ENCODE assay signal across 17 mouse cellular contexts in genomic region chr10:37792878-37793277, GRCm38 (mm10).
DNase-seq lines count a peak whose midpoint lies in the region; ATAC-seq and TF ChIP-seq lines count a peak whose summit lies in the region.
"Had no signal": no experiment of that assay in that cellular context is flagged by ENCODE, and none has a peak within 500 bp of the region (broad histone marks: within the 10 kb centered on the region; RNA-seq: fewer than 3 reads in every experiment).

No protein-coding gene starts in this region.

- no peaks in the 10 kb centered on the region for H3K79me2 ChIP-seq in MEL (ENCODE audit: control insufficient read depth, insufficient read depth, low read length, poor library complexity)

- H3K4me2 ChIP-seq in forebrain, postnatal 0 days (ENCODE audit: low read depth), result no peak overlapping the region
- H3K4me2 ChIP-seq in forebrain, embryonic 13.5 days, result no peak overlapping the region
- no peak overlapping the region for H3K4me2 ChIP-seq in lung, embryonic 14.5 days
- no peak overlapping the region for H3K4me2 ChIP-seq in hindbrain, embryonic 16.5 days (ENCODE audit: low read length)
- H3K4me2 ChIP-seq: hindbrain, embryonic 13.5 days; limb, embryonic 12.5 days; lung, embryonic 15.5 days; midbrain, embryonic 12.5 days had no signal

- no peaks in the 10 kb centered on the region for H3K4me1 ChIP-seq in forebrain, postnatal 0 days (ENCODE audit: insufficient read depth)
- no peaks in the 10 kb centered on the region for H3K4me1 ChIP-seq in forebrain, embryonic 13.5 days
- no peaks in the 10 kb centered on the region for H3K4me1 ChIP-seq in lung, embryonic 14.5 days (ENCODE audit: insufficient read depth)
- no peaks in the 10 kb centered on the region for H3K4me1 ChIP-seq in MEL (ENCODE audit: control insufficient read depth in 1 of 2, insufficient read depth in 2 of 2, low read length in 2 of 2)
- H3K4me1 ChIP-seq in hindbrain, embryonic 16.5 days (ENCODE audit: control insufficient read depth, insufficient read depth, low read depth, low read length), result no peaks in the 10 kb centered on the region
- H3K4me1 ChIP-seq: embryonic facial prominence, embryonic 10.5 days; hindbrain, embryonic 13.5 days; lung, embryonic 15.5 days; midbrain, embryonic 12.5 days had no signal

- no peak for ATAC-seq in forebrain, postnatal 0 days
- no peak for ATAC-seq in forebrain, embryonic 13.5 days
- no peak for ATAC-seq in lung, embryonic 14.5 days (ENCODE audit: insufficient read depth)
- no peak for ATAC-seq in hindbrain, embryonic 16.5 days

- 87% methylated on average over 3 of the region's 3 CpGs for WGBS in forebrain, postnatal 0 days
- 80% methylated on average over 3 of the region's 3 CpGs for WGBS in forebrain, embryonic 13.5 days
- 68% methylated on average over 3 of the region's 3 CpGs for WGBS in lung, embryonic 14.5 days
- 89% methylated on average over 3 of the region's 3 CpGs for WGBS in hindbrain, embryonic 16.5 days

- peak; percentile 7; the same call in 1 of the 2 replicates for TF ChIP-seq CTCF in forebrain, postnatal 0 days (IDR thresholded peaks at IDR 0.05; ENCODE audit: low read depth)
- TF ChIP-seq CTCF in lung, embryonic 14.5 days (IDR thresholded peaks at IDR 0.05; ENCODE audit: low read depth), result peak; percentile 25; the same call in 1 of the 2 replicates
- TF ChIP-seq CTCF in MEL (IDR thresholded peaks at IDR 0.05 in 2 of 3, conservative IDR thresholded peaks at IDR 0.05 in 1 of 3; ENCODE audit: control insufficient read depth in 1 of 3, insufficient read depth in 1 of 3, low read depth in 2 of 3, low read length in 3 of 3, poor library complexity in 1 of 3, severe bottlenecking in 1 of 3), result peak in 1 of 3 experiments; percentile 13; a peak in 2 of 6 replicates

- TF ChIP-seq EP300 in MEL (IDR thresholded peaks at IDR 0.05; ENCODE audit: low read depth in 1 of 2, low read length in 2 of 2), result no peak

- H3K36me3 ChIP-seq in forebrain, postnatal 0 days (ENCODE audit: insufficient read depth), result no peaks in the 10 kb centered on the region
- H3K36me3 ChIP-seq in forebrain, embryonic 13.5 days (ENCODE audit: poor library complexity, severe bottlenecking), result no peaks in the 10 kb centered on the region
- no peaks in the 10 kb centered on the region for H3K36me3 ChIP-seq in lung, embryonic 14.5 days (ENCODE audit: insufficient read depth)
- no peaks in the 10 kb centered on the region for H3K36me3 ChIP-seq in MEL (ENCODE audit: control insufficient read depth in 1 of 2, insufficient read depth in 2 of 2, low read length in 2 of 2)
- no peaks in the 10 kb centered on the region for H3K36me3 ChIP-seq in splenic B cell, adult 2 months (ENCODE audit: control insufficient read depth, insufficient read depth, low read length, poor library complexity, severe bottlenecking)
- H3K36me3 ChIP-seq in hindbrain, embryonic 16.5 days (ENCODE audit: control insufficient read depth, insufficient read depth, low read length), result no peaks in the 10 kb centered on the region
- H3K36me3 ChIP-seq: embryonic facial prominence, embryonic 10.5 days; hindbrain, embryonic 13.5 days; limb, embryonic 12.5 days; lung, embryonic 15.5 days; midbrain, embryonic 12.5 days had no signal

- no peak; the same call in none of the 2 replicates for TF ChIP-seq RAD21 in MEL (IDR thresholded peaks at IDR 0.05; ENCODE audit: low read depth, low read length)

- H3K4me3 ChIP-seq in forebrain, postnatal 0 days (ENCODE audit: low read depth, low read length), result no peak overlapping the region
- H3K4me3 ChIP-seq in forebrain, embryonic 13.5 days, result no peak overlapping the region
- H3K4me3 ChIP-seq in lung, embryonic 14.5 days (ENCODE audit: low read depth, low read length), result no peak overlapping the region
- no peak overlapping the region for H3K4me3 ChIP-seq in MEL (ENCODE audit: control insufficient read depth in 1 of 2, insufficient read depth in 1 of 2, low read depth in 2 of 2, low read length in 2 of 2)
- H3K4me3 ChIP-seq in hindbrain, embryonic 16.5 days (ENCODE audit: low read length), result no peak overlapping the region
- H3K4me3 ChIP-seq: embryonic facial prominence, embryonic 10.5 days; hindbrain, embryonic 13.5 days; limb, embryonic 12.5 days; lung, embryonic 15.5 days; midbrain, embryonic 12.5 days had no signal

- no peaks in the 10 kb centered on the region for H3K9me3 ChIP-seq in forebrain, postnatal 0 days (ENCODE audit: low read length)
- H3K9me3 ChIP-seq in forebrain, embryonic 13.5 days (replicated peaks), result no peaks in the 10 kb centered on the region
- no peaks in the 10 kb centered on the region for H3K9me3 ChIP-seq in lung, embryonic 14.5 days (ENCODE audit: low read depth, low read length)
- no peaks in the 10 kb centered on the region for H3K9me3 ChIP-seq in MEL (replicated peaks; ENCODE audit: insufficient read depth, low read length)
- no peaks in the 10 kb centered on the region for H3K9me3 ChIP-seq in hindbrain, embryonic 16.5 days (ENCODE audit: control insufficient read depth, low read length)
- H3K9me3 ChIP-seq: embryonic facial prominence, embryonic 10.5 days; hindbrain, embryonic 13.5 days; limb, embryonic 12.5 days; lung, embryonic 15.5 days; midbrain, embryonic 12.5 days had no signal

- H3K27me3 ChIP-seq in forebrain, postnatal 0 days (ENCODE audit: insufficient read depth, low read length), result no peaks in the 10 kb centered on the region
- H3K27me3 ChIP-seq in forebrain, embryonic 13.5 days, result no peaks in the 10 kb centered on the region
- H3K27me3 ChIP-seq in lung, embryonic 14.5 days (ENCODE audit: insufficient read depth, low read length), result no peaks in the 10 kb centered on the region
- H3K27me3 ChIP-seq in MEL (ENCODE audit: control insufficient read depth in 1 of 2, insufficient read depth in 2 of 2, low read length in 2 of 2), result no peaks in the 10 kb centered on the region
- H3K27me3 ChIP-seq in splenic B cell, adult 2 months (ENCODE audit: control insufficient read depth, insufficient read depth, low read length, poor library complexity, severe bottlenecking), result no peaks in the 10 kb centered on the region
- H3K27me3 ChIP-seq in hindbrain, embryonic 16.5 days (replicated peaks; ENCODE audit: control insufficient read depth, insufficient read depth, low read length), result no peaks in the 10 kb centered on the region
- H3K27me3 ChIP-seq: hindbrain, embryonic 13.5 days; limb, embryonic 12.5 days; lung, embryonic 15.5 days; midbrain, embryonic 12.5 days had no signal

- TF ChIP-seq POLR2A in MEL (IDR thresholded peaks at IDR 0.05; ENCODE audit: control insufficient read depth in 1 of 2, insufficient read depth in 1 of 2, low read depth in 1 of 2, low read length in 2 of 2, poor library complexity in 1 of 2), result no peak

- no peak for DNase-seq in forebrain, postnatal 0 days
- DNase-seq in lung, embryonic 14.5 days, result no peak
- no peak for DNase-seq in lung, postnatal 14 days
- peak; percentile 1 for DNase-seq in MEL (ENCODE audit: low read depth, low spot score)
- peak; percentile 53 for DNase-seq in splenic B cell, adult 2 months (ENCODE audit: low read depth, low spot score)
- DNase-seq in ovary, postnatal 36 days (ENCODE audit: low spot score), result no peak
- DNase-seq: adrenal gland, adult 2 months; cerebellum, adult 2 months; kidney, postnatal 25 days; layer of hippocampus, postnatal 36 days had no signal

- no peak overlapping the region for H3K9ac ChIP-seq in forebrain, postnatal 0 days
- no peak overlapping the region for H3K9ac ChIP-seq in forebrain, embryonic 13.5 days
- no peak overlapping the region for H3K9ac ChIP-seq in lung, embryonic 14.5 days
- no peak overlapping the region for H3K9ac ChIP-seq in MEL (ENCODE audit: control insufficient read depth, low read depth, low read length, poor library complexity, severe bottlenecking)
- no peak overlapping the region for H3K9ac ChIP-seq in hindbrain, embryonic 16.5 days (ENCODE audit: low read depth, low read length)
- H3K9ac ChIP-seq: hindbrain, embryonic 13.5 days; limb, embryonic 12.5 days; lung, embryonic 15.5 days; midbrain, embryonic 12.5 days had no signal

- H3K27ac ChIP-seq in forebrain, postnatal 0 days (ENCODE audit: low read depth, low read length), result no peak overlapping the region
- H3K27ac ChIP-seq in forebrain, embryonic 13.5 days, result no peak overlapping the region
- no peak overlapping the region for H3K27ac ChIP-seq in lung, embryonic 14.5 days (ENCODE audit: low read depth)
- H3K27ac ChIP-seq in MEL (ENCODE audit: control insufficient read depth, low read depth, low read length), result no peak overlapping the region
- H3K27ac ChIP-seq in hindbrain, embryonic 16.5 days (ENCODE audit: low read depth, low read length), result no peak overlapping the region
- H3K27ac ChIP-seq: embryonic facial prominence, embryonic 10.5 days; hindbrain, embryonic 13.5 days; limb, embryonic 12.5 days; lung, embryonic 15.5 days; midbrain, embryonic 12.5 days had no signal

TF ChIP-seq in MEL, 35 proteins besides CTCF, POLR2A, EP300 and RAD21:
- no peak for TF ChIP-seq ZNF384 (IDR thresholded peaks at IDR 0.05; ENCODE audit: low read depth, low read length)
- TF ChIP-seq SMC3 (IDR thresholded peaks at IDR 0.05; ENCODE audit: low read depth, low read length), result peak; percentile 31

Comparison
In these comparisons a context has a peak if more than half of its experiments do, and no peak if none do; other contexts are left out.
1. DNase-seq: peak in MEL (single experiment) and splenic B cell, adult 2 months (single experiment); none in forebrain, postnatal 0 days (single experiment), lung, embryonic 14.5 days (single experiment), lung, postnatal 14 days (single experiment) and ovary, postnatal 36 days (single experiment).